Mouse (Mus musculus) sigmoid colon, adult 10 weeks (tissue): Measurements from ENCODE around the gene Treml4. TPM values are rescaled to one million over a fixed set of nuclear protein-coding genes. Genes with fewer than 3 reads are reported as not detected.

Source experiments
- polyA plus RNA-seq: library from polyadenylated mRNA; stranded (reverse); fragments of 350-450 nt; fragmentation: Illumina TruSeq; extraction: RNeasy Lipid Tissue Mini Kit (QIAGEN cat#74804); gene quantifications from one replicate; pipeline ENCODE4 v1.2.3, GENCODE M21; 2014; ENCODE audit warnings: low read depth, low replicate concordance

The Treml4 gene
- polyA plus RNA-seq, result 0.41 TPM

DNA sequence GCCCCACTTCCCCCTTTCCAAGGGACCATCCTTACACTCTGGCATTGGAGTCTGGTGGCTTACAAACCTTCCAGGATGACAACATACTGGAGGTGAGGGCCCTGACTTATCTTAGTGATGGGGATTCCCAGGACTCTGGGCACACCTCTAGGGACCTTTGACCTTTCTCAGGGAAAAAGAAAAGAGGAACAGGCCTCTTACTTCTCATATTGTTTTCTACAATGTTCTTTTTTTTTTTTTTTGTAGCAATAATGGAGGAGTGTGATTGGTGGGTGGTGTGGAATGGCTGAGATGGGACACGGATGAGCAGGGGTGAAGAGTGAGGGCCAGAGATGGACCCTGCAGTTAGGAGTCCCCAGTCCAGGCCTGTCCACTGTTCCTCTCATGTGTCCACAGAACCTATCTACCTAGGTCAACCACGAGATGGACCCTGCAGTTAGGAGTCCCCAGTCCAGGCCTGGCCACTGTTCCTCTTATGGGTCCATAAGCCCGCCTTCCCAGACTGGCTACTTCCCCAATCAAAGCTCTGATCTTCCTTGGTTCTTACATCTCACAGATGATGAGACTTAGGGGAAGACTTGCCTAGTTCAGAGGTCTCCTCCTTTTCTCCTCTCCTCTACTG, at the start of gene Treml4:
Treml4 (plus strand) TSS at position 555 of the 622 bp plus-strand sequence.

GRCm38 (mm10) chr17:48232518-48232917, 31.6 kb upstream of the Treml4 start, which contains the start of gene Trem1:
TSS of gene Trem1 (plus strand) at chr17:48232768.

DNA sequence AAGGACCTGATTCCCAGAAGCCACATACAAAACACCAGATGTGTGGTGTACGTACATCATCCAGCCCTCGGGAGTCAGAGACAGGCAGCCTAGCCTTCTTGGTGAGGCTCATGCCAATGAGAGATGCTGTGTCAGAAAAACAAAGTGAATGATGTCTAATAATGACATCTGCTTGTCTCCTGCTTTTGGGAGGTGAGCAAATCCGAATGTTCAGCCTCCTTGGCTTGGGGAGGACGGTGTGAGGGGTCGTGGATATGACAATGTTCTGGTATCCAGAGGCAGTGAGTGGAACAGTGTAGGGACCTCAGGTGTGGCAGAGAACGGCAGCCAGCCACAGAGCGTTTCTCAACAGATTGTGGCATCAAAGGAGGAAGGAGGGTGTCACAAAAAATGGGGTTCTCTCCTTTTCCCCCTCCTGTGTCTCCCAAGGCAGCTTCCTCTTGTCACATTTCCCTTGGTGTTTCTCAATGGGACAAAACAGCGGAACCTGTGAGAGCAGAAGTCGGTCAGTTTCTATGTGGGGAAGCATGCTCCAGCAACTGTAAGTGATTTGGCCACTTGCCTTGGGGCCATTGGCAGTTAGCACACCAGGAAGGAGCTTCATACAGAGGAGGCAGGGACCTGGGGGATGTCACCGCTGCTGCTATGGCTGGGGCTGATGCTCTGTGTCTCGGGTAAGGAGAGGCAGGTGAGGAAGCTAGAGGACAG, 16.7 kb upstream of the Treml4 start, which contains the start of gene Trem3:
Trem3 (plus strand) TSS at position 557 of the 708 bp plus-strand sequence.

GRCm38 (mm10) chr17:48299203-48299602, 35.1 kb downstream of the Treml4 start, which contains the start of gene Treml2:
TSS of gene Treml2 (plus strand) at chr17:48299498.

GRCm38 (mm10) chr17:48315905-48316579, 51.9 kb downstream of the Treml4 start, which contains the start of gene B430306N03Rik:
TSS of gene B430306N03Rik (plus strand) at chr17:48316141.

Other genes starting within 250 kb of the Treml4 start
- gene 1700122O11Rik, start 226.0 kb upstream of the Treml4 start, polyA plus RNA-seq, result not detected
- gene 1700067P10Rik, start 175.0 kb upstream of the Treml4 start, polyA plus RNA-seq, result not detected
- gene 9830107B12Rik, start 118.0 kb upstream of the Treml4 start, polyA plus RNA-seq, result not detected
- 0.47 TPM for gene A530064D06Rik, start 97.0 kb upstream of the Treml4 start, polyA plus RNA-seq
- gene Trem1, start 31.5 kb upstream of the Treml4 start, polyA plus RNA-seq, result not detected
- not detected for gene Trem3, start 16.5 kb upstream of the Treml4 start, polyA plus RNA-seq
- 0.79 TPM for gene Treml2, start 35.2 kb downstream of the Treml4 start, polyA plus RNA-seq
- 0.19 TPM for gene B430306N03Rik, start 51.8 kb downstream of the Treml4 start, polyA plus RNA-seq
- gene Trem2, start 82.1 kb downstream of the Treml4 start, polyA plus RNA-seq, result 0.13 TPM
- not detected for gene Treml1, start 95.6 kb downstream of the Treml4 start, polyA plus RNA-seq
- 24.4 TPM for gene Nfya, start 145.6 kb downstream of the Treml4 start, polyA plus RNA-seq
- gene Oard1, start 145.7 kb downstream of the Treml4 start, polyA plus RNA-seq, result 53.9 TPM
- 2.7 TPM for gene Apobec2, start 168.6 kb downstream of the Treml4 start, polyA plus RNA-seq
- not detected for gene Tspo2, start 187.2 kb downstream of the Treml4 start, polyA plus RNA-seq
- gene Unc5cl, start 190.6 kb downstream of the Treml4 start, polyA plus RNA-seq, result 3.2 TPM